Mouse (Mus musculus) ES-E14 (cell line): ENCODE data around the gene Kctd18.

Experiments used
- CHD2 ChIP-seq: IDR thresholded peaks from 2 replicates; pipeline ENCODE4 v1.6.1; 2014; ENCODE audit warnings: mild to moderate bottlenecking, low read depth, low read length, inconsistent platforms
- MAFK ChIP-seq: IDR thresholded peaks from 2 replicates; pipeline ENCODE4 v1.6.1; 2014; ENCODE audit warnings: mild to moderate bottlenecking, low read depth, low read length, inconsistent platforms; ENCODE audit not compliant: insufficient read depth
- ZC3H11A ChIP-seq: IDR thresholded peaks from 2 replicates; pipeline ENCODE4 v1.6.1; 2012; ENCODE audit warnings: low read depth, mild to moderate bottlenecking, inconsistent platforms, low read length, borderline replicate concordance
- ZNF384 ChIP-seq: IDR thresholded peaks from 2 replicates; pipeline ENCODE4 v1.6.1; 2012; ENCODE audit warnings: low read depth, low read length, inconsistent platforms

GRCm38 (mm10) chr1:58065151-58065550 lies 46.4 kb upstream of the Kctd18 start:
- TF ChIP-seq CHD2 (no peak), MAFK (no peak), ZNF384 (no peak), ZC3H11A (no peak)
